Mouse (Mus musculus) liver, postnatal 0 days (tissue): ENCODE measurements around the gene Mafb.

Source experiments
- CTCF ChIP-seq: sonication (generic); IDR thresholded peaks from 2 replicates; pipeline ENCODE4 v1.5.1; 2016; ENCODE audit warnings: antibody characterized with exemption, low read depth
- EP300 ChIP-seq: IDR thresholded peaks from 2 replicates; pipeline ENCODE4 v1.6.1; 2016; ENCODE audit warnings: antibody characterized with exemption, low read depth, mild to moderate bottlenecking

- TF ChIP-seq CTCF (no peak), EP300 (no peak)
Observed at GRCm38 (mm10) chr2:160388596-160388995, 21.7 kb upstream of the Mafb start.
